Mouse (Mus musculus): ENCODE data around the gene Tmem183a.

Tmem183a gene

DNA sequence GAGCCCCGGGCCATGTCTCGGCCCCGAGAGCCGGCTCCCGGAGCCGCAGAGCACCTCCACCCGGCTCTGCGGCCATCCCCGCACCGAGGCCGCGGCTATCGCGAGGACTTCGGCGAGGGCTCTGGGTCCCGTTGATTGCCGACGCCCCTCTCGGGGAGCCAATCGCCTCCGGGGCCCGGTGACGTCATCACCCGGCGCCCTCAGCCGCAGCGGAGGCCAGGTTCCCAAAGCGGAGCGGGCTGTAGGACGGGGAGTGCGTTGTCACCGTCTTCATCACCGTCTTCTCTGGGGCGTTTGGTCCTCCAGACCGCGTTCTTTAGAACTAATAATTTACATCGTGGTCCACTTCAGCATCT is at the start of gene Tmem183a:
Tmem183a (minus strand) TSS at position 123 of the 356 bp plus-strand sequence.
- peak; percentile 96 for DNase-seq (ENCODE audit: low read depth, low spot score)

DNA sequence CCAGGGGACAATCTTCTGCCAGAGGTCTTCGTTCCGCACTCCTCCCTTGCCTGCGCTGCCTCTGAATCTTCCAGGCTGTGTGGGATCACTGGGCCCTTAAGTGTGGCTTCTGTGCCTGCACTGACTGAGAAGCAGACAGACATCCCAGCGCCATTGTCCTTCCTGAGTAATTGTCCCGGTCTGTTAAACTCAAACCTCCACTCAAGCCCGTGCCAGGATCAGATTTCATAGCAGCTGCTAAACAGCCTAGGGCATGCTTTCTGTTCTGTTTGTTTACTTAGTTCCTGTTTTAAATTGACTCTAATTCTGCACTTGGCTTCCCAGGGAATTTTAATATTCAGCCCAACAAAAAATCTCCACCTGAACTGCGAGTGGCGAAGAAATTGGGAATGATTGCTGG is 46.3 kb upstream of the Tmem183a start:
- no peak for DNase-seq (ENCODE audit: low read depth, low spot score)

DNA sequence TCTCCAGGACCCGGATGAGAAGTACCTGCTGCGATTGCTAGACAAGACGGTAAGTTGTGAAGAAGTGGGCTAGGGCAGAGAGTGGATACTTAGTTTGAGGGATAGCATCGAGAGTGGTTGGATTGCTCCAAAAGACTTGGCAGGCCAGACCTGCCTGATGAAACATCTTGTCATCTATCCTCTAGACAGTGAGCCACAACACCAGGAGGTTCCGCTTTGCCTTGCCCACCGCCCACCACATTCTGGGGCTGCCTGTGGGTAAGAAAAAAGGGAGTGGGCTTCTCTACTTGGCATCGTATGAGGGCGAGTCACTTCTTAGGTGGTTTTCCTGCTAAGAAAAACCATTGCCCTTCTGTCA is 44.6 kb upstream of the Tmem183a start:
- DNase-seq (ENCODE audit: low read depth, low spot score) = no peak

DNA sequence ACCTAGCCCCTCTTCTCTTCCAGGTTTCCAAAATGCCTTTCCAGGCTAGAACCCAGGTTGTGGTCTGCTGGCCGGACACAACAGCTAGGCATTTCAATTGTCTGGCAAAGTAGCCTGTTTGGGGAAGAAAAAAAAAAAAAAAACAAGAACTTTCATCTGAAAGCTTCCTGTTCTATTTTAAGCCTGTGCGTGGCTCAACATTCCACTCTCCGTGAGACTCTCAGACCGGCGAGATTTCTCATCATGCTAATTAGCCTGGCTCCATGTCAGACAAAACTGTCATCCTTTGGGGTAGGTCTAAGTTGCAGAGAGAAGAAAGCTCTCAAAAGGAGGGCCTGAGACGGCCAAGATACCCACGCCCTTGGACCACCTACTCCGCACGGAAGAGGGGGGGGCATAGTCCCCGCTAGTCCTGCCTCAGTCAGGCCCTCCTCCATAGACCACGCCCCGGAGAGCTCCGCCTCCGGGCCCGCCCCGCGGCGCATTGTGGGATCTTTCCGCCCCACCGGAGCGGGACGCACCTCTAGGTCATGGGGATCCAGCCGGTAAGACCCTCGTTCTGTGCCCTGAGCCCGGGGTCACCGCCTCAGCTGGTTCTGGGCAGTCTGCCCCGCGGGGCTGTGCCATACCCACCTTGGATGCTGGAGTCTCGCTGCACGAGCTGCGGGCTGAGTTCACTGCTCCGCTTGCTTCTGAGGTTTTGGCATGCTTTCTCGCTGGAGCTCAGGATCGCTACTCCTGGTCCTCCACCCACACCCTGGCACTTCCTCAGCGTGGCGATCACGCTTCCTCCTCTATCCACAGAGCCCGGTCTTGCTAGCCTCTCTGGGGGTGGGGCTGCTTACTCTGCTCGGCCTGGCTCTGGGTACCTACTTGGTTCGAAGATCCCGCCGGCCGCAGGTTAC is 44.0 kb upstream of the Tmem183a start, which contains the start of gene Cyb5r1:
Cyb5r1 (plus strand) TSS at position 51 of the 905 bp plus-strand sequence.
- peak; percentile 93 for DNase-seq (ENCODE audit: low read depth, low spot score)

DNA sequence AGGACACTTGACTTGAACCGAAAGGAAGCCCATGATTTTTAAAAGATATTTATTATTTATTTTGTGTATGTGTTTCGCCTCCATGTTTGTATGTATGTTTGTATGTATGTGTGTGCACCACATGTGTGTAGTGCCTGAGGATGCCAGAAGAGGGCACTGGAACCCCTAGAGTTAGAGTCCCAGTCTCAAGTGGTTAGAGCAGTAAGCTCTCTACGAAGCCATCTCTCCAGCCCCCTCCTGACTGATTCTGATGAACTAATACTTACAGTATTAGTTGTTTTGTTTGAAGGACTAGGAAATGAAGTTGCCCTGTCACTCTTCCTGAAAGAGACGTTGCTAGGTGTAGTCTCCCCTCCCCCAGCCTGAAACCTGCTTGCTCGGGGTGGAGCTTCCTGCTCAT is 38.0 kb upstream of the Tmem183a start:
- no peak for DNase-seq (ENCODE audit: low read depth, low spot score)

DNA sequence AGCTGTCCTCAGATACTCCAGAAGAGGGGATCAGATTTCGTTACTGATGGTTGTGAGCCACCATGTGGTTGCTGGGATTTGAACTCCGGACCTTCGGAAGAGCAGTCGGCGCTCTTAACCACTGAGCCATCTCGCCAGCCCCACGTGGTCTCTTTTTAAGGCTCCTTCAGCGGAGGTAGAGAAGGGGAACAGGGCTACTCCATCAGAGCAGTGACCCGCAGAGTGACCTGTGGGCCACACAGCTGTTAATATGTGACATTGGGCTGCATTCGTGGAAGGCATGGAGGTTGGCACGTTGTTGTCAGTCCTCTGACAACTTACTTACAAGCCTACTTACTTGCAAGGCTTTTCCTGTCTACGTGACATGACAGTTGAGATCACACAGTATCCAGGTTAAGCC is 36.4 kb upstream of the Tmem183a start:
- no peak for DNase-seq (ENCODE audit: low read depth, low spot score)

DNA sequence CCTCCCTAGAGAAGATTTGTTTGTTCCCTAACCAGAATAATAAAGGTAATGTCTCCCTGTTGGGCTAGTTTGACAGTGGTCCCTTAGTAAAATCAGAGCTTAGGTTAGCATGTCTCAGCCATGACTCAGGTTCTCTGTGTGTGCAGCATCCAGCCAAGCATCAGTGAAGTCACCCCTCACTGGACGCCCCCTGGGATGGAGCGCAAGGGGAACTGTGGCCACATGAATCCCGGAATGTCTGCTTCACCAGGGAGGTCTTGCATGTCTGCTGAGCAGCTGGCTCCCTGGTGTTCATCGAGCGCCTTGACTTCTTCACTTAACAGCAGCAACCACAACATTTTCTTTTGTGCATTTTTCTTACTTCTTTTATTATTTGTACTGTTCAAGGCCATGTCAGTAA is 32.0 kb upstream of the Tmem183a start:
- DNase-seq (ENCODE audit: low read depth, low spot score) = no peak

DNA sequence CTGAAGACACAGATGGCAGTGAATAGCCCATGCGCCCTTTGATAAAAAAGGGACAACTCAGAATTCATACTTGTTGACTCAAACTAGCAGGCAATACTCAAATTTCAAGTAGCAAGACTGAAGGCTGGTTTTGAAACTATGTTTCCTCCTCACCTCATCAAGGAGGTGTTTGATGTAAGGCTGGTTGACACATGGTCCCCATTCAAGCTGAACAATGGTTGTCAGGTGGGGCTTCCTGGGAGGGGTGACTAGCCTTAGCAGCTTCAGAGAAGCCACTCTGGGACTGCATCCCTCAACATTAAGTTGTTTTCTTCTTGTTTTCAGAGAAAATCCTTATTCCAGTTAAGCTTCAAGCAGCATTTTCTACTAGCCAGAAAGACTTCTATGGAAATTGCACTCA is 23.9 kb upstream of the Tmem183a start, which contains the start of gene 4933406M09Rik:
4933406M09Rik (plus strand) TSS at position 275 of the 400 bp plus-strand sequence.
- no peak for DNase-seq (ENCODE audit: low read depth, low spot score)

DNA sequence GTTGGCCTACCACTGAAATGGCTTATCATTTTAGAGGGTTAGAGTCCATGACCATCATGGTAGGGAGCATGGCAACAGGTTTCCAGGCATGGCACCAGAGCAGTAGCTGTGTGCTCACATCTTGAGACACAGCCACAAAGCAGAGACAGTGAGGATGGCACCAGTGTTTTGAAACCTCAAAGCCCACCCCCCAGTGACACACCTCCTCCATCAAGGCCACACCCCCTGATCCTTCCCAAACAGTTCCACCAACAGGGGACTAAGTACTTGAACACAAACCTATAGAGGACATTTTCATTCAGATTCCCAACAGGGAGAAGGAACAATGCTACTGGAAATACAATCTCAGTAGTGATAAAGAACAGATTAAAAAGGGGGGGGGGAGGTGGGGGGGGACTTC is 23.4 kb upstream of the Tmem183a start:
- DNase-seq (ENCODE audit: low read depth, low spot score) = no peak

DNA sequence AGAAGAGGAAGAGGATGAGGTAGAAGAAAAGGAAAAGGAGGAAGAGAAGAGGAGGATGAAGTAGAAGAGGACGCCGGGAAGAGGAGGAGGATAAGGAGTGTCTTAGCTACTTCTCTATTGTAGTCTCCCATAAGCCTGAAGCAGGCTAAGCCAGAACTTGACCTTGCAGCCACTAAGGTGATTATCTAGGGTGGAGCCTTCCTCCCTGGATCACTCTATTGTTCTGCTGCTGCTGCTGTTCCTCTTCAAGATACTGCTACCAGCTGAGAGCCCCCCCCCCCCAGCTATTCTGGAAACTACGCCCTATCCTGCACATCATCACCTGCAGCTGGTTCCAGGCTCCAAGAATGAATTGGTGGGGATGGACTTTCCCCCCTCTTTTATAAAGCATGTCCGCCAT is 22.8 kb upstream of the Tmem183a start:
- no peak for DNase-seq (ENCODE audit: low read depth, low spot score)

DNA sequence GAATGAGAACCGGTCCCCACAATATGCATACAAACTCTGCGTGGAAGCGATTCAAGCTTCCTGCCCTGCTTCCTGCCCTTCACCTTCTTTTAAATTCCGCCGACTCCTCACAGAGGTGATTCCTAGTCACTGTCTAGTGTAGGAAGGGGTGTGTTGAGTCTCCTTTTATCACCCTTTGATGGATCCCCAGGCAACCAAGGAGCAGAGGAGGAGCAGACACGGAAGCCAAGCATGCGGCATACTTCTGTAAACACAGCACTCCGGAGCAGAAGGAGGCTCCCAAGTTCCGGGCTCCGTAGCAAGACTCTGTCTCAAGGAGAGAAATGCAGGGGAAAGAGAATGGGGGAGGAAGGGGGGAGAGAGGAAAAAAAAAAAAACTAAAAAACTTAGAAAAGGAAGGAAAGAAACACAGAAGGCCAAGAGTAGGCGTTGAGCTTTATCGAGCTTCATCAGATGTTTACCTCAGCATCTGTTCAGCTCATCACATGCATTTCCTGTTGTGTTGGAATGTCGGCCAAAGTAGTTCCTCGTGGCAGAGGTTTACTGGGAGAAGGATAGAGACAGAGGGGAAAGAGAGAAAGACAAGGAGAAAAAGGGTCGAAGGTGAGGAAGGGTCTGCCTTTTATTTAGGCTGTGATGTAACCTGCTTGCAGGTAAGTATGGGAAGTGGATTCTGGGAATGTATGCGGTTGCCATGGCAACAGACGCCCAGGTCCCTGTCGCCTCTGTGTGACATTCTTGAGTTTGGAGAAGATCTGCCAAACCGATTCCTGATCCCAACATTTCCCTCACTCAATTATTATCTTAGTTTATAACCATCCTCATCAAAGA is 20.2 kb upstream of the Tmem183a start:
- no peak for DNase-seq (ENCODE audit: low read depth, low spot score)

DNA sequence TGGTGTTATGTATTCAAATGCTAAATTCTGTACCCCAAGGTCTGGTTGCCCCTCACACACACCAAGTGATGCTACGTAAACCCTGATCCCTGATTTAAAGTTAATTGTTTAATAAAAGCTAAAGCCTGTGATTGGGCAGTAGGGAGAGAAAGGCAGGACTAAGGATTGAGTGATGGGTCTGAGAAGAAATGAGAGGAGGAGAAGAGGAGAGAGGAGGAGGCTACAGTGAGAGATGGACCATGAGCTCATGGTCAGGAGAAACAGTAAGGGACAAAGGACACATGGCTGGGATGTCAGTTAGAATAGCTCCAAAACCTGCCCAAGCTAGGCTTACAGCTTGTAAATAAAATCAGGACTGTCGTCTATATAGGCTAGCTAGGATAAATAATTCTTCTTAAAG is 19.3 kb upstream of the Tmem183a start:
- no peak for DNase-seq (ENCODE audit: low read depth, low spot score)

DNA sequence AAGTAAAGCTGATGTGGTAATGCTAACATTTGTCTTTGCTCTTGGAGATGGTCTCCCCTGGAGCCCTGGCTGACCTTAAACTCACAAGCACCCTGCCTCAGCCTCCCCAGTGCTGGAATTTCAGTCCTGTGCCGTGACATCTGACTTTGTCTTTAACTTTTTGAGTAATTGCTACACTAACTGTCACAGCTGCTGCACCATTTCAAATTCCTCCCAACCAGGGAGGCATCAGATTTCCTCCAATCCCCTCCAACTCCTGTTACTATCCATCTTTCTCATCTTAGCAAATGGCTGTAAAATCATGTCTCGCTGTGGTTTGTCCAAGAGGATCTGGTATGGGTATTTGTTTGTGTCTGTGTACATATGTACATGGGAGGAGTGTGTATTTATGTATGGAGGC is 12.3 kb upstream of the Tmem183a start:
- no peak for DNase-seq (ENCODE audit: low read depth, low spot score)

DNA sequence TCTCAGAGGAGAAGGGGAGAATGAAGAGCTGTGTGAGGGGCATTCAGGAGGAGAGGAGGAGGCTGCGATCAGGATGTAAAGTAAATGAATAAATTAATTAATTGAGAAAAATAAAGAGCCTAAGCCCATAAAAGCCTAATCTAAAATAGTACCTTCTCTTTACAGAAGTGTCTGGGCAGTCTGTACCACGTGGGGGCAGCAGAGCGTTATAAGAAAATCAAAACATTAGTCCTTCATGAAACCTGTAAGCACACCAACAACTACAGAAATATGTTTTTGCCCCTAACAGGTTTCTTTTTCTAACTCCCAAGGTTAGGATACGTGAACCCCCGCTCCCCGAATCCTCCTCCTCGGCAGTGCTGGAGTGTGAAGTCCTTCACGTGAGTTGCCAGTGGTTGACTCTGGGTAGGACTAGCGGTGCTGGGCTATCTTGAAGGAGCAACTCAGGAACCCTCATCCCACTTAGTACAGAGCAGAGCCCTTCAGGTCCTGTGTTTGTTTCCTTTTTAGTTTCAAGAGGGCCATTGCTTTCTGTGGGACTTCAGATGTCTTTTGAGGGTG is 7.1 kb upstream of the Tmem183a start:
- DNase-seq (ENCODE audit: low read depth, low spot score) = peak; percentile 63

DNA sequence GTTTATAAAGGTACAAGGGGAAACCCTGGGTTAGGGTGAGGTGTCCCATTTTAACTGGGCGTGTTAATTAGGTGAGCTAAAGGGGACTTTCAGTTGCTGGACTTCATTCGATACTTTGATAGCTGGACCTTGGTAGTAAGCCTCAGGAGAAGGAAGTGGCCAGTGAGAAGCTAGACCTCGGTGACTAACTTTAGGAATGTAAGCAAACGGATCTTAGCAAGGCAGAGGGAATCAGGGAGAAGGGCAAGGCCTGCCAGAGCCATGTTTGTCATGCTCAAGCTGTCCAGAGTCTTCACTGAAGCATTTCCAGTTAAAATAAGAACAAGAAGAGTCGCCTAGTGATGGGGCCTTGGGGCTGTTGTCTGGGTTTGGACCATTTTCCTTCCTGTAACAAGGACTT is 3.7 kb upstream of the Tmem183a start:
- no peak for DNase-seq (ENCODE audit: low read depth, low spot score)

DNA sequence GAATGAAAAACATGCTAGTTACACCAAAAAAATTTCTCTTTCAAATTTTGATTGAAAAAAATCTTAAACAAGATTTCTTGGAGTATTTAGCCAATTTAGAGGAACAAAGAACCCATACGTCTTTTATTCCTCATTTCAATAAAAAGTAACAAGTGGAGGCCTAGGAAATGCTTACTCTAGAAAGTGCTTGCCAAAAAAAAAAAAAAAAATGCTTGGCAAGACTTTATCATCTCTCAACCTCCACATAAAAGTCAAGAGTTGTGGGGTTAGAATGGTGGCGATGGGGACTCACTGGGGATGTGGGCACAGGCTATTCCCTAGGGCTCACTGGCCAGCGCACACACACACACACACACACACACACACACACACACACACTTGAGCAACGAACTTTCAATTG is 1.4 kb upstream of the Tmem183a start:
- no peak for DNase-seq (ENCODE audit: low read depth, low spot score)

DNA sequence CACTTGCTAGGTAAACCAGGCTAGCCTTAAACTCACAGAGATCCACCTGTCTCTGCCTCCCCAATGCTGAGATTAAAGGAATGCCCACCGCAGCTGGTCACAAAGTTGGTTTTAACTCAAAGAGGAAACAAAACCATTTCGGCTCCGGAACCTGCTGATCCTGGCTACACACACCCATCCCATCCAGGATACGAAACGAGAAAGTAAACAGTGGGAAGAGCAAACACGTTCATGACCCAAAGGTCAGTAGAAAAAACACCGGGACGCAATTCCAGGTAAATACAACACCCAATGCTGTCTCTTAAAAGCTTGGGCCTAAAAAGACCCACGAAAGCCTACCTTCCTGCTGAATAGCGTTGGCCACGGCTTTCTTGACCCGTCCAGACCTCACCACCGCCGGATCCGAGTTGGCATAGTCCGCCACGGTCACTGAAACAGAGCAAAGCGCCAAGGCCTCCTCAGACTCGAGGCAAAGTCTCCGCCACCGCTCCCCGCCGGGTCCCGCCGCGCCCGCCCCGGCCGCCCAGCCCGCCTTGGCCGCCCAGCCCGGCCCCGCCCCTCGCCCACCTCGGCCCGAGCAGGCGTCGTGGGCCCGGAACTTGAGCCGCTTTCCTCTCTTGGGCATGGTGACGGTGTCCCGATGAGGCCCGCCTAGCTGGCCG is 453 bp downstream of the Tmem183a start:
- no peak for DNase-seq (ENCODE audit: low read depth, low spot score)

DNA sequence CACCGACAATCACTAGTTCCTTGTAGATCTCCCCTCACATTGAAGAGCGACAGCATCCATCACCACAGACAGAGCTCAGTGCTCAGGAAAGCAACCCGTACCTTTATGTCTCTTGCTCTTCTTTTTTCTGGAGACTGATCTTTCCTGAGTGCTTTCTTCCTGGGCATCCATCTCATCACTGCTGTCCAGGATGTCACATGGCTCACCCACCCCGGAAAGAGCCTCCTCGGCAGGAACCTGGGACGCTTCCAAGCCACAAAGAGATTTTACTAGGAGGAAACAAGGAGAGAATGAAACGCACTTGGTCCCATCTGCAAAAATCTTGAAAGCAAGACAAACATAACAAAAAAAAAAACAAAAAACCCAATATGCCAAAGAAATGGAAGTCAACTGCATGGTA is 1.1 kb downstream of the Tmem183a start:
- no peak for DNase-seq (ENCODE audit: low read depth, low spot score)

DNA sequence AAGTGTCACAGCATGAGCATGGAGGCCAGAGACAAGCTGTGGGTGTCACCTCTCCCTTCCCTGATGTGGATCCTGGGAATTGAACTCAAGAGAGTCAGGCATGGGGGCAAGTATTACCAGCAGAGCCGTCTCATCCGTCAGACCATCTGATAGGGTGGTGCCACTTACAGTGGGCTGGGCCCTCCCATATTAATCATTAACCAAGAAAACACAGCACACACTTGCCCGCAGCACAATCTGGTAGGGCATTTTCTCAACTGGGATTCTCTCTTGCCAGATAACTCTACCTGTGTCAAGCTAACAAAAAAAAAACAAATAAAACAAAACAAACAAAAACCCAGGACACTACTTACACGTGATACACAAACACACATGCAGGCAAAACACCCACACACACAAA is 4.3 kb downstream of the Tmem183a start:
- DNase-seq (ENCODE audit: low read depth, low spot score) = no peak

DNA sequence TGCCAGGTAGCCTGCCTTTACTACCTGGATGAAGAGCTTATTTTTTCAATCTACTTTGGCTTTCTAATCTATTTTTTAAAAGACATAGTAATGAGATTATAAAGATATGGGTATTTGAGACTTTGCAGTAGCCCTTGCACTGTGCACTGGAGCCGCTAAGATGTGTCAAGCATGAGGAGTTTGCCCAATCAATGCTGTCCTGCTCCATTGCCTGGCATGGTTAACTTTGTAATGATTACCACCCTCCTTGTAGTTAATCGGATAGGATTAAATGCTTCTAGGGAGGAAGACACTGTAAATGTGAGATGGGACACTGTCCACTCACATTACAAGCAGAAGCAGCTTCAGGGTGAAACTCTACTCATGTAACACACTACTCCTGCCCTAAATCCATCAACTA is 8.5 kb downstream of the Tmem183a start:
- DNase-seq (ENCODE audit: low read depth, low spot score) = no peak

DNA sequence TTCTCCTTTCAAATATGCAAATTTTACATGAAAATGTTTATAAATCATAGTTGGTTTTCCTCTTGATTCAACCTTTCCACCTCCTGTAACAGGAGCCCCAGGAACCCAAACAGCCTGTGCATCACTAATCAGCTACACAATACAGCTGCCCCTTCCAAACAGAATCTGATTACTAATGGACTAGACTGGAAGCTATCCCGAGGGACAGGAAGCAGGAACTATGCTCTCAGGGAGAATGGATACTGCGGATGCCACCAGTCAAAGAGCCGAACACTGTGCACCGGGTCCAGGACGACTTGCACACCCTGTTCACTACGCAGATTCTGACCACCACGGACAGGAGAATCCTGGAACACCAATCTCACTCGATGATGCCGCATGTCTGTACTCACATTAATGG is 14.0 kb downstream of the Tmem183a start:
- no peak for DNase-seq (ENCODE audit: low read depth, low spot score)

DNA sequence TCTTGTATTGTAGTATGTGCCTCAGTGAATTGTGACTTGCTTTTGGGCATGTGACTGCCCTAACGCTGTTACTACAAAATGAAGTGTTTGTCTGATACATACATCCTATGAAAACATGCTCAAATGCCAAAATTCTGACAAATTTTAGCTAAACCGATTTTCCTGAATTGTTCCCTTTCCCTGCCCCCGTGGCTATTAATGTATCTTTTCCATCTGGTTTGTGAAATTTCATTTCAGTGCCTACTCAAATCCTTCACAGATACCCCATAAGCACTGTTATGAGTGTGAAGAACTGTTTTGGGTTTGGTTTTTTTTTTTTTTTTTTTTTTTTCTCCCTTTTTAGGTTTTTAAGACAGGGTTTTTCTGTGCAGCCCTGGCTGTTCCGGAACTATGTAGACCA is 16.7 kb downstream of the Tmem183a start:
- no peak for DNase-seq (ENCODE audit: low read depth, low spot score)
